Mouse (Mus musculus): ENCODE measurements around the gene Mcm2.

The Mcm2 gene

GRCm38 (mm10) chr6:88850034-88850433 is 48.5 kb downstream of the Mcm2 start:
- no peak for DNase-seq (ENCODE audit: low read depth, low spot score)

GRCm38 (mm10) chr6:88849270-88849669 is 49.3 kb downstream of the Mcm2 start:
- no peak for DNase-seq (ENCODE audit: low read depth, low spot score)

GRCm38 (mm10) chr6:88847571-88847970 is 51.0 kb downstream of the Mcm2 start:
- DNase-seq (ENCODE audit: low read depth, low spot score): no peak

- no peak for DNase-seq (ENCODE audit: low read depth, low spot score)
These were observed 53.5 kb downstream of the Mcm2 start for GRCm38 (mm10) chr6:88844901-88845565.

- no peak for DNase-seq (ENCODE audit: low read depth, low spot score)
These were observed 54.5 kb downstream of the Mcm2 start for GRCm38 (mm10) chr6:88843781-88844725.

GRCm38 (mm10) chr6:88843241-88843640 is 55.3 kb downstream of the Mcm2 start:
- DNase-seq (ENCODE audit: low read depth, low spot score): no peak

GRCm38 (mm10) chr6:88842731-88843151 is 55.8 kb downstream of the Mcm2 start:
- peak; percentile 49 for DNase-seq (ENCODE audit: low read depth, low spot score)

GRCm38 (mm10) chr6:88841781-88842689 is 56.5 kb downstream of the Mcm2 start, which contains the start of gene Abtb1:
Abtb1 (minus strand) TSS chr6:88841984.
- peak; percentile 99 for DNase-seq (ENCODE audit: low read depth, low spot score)

GRCm38 (mm10) chr6:88841514-88841780 is 57.1 kb downstream of the Mcm2 start:
- no peak for DNase-seq (ENCODE audit: low read depth, low spot score)

- DNase-seq (ENCODE audit: low read depth, low spot score): no peak
These were observed 57.6 kb downstream of the Mcm2 start for GRCm38 (mm10) chr6:88840791-88841513.

GRCm38 (mm10) chr6:88840211-88840610 is 58.4 kb downstream of the Mcm2 start:
- no peak for DNase-seq (ENCODE audit: low read depth, low spot score)

GRCm38 (mm10) chr6:88839135-88839970 is 59.2 kb downstream of the Mcm2 start:
- no peak for DNase-seq (ENCODE audit: low read depth, low spot score)

GRCm38 (mm10) chr6:88838613-88839012 is 60.0 kb downstream of the Mcm2 start:
- no peak for DNase-seq (ENCODE audit: low read depth, low spot score)

GRCm38 (mm10) chr6:88837999-88838398 is 60.6 kb downstream of the Mcm2 start:
- no peak for DNase-seq (ENCODE audit: low read depth, low spot score)

- DNase-seq (ENCODE audit: low read depth, low spot score): no peak
These were observed 62.3 kb downstream of the Mcm2 start for GRCm38 (mm10) chr6:88836178-88836819.

GRCm38 (mm10) chr6:88835047-88835446 is 63.5 kb downstream of the Mcm2 start:
- DNase-seq (ENCODE audit: low read depth, low spot score): no peak

All from forelimb bud, embryonic 11.5 days (tissue).